22 mouse cellular contexts compared by ENCODE assay signal in genomic region chr5:53202748-53203147, GRCm38 (mm10). TPM values are rescaled to one million over a fixed set of nuclear protein-coding genes. Genes with fewer than 3 reads are reported as not detected.
A peak's percentile ranks its signal among the peaks of the same experiment; 100 is the strongest.
DNase-seq lines count a peak whose midpoint lies in the region; ATAC-seq and TF ChIP-seq lines count a peak whose summit lies in the region.
"Had no signal": no experiment of that assay in that cellular context is flagged by ENCODE, and none has a peak within 500 bp of the region (broad histone marks: within the 10 kb centered on the region; RNA-seq: fewer than 3 reads in every experiment).

No protein-coding gene starts in this region.

- 25% methylated on average over 8 of the region's 8 CpGs for WGBS in cerebellum, adult 2 months
- WGBS in kidney, adult 2 months = 63% methylated on average over 8 of the region's 8 CpGs
- 63% methylated on average over 8 of the region's 8 CpGs for WGBS in stomach, postnatal 0 days
- WGBS in midbrain, postnatal 0 days = 87% methylated on average over 8 of the region's 8 CpGs

- TF ChIP-seq CTCF in cerebellum, adult 2 months (IDR thresholded peaks at IDR 0.05; ENCODE audit: borderline replicate concordance, insufficient read depth, low read depth, low read length) = no peak
- TF ChIP-seq CTCF in kidney, adult 2 months (conservative IDR thresholded peaks at IDR 0.05; ENCODE audit: insufficient read depth, insufficient read length, low read depth, low read length) = no peak
- TF ChIP-seq CTCF in stomach, postnatal 0 days (IDR thresholded peaks at IDR 0.05; ENCODE audit: low read depth) = no peak
- no peak for TF ChIP-seq CTCF in midbrain, postnatal 0 days (IDR thresholded peaks at IDR 0.05)

- H3K4me2 ChIP-seq in stomach, postnatal 0 days (replicated peaks; ENCODE audit: low read depth) = no peak overlapping the region
- H3K4me2 ChIP-seq in midbrain, postnatal 0 days (ENCODE audit: low read depth, low read length, poor library complexity, severe bottlenecking) = no peak overlapping the region
- H3K4me2 ChIP-seq: forebrain, embryonic 13.5 days; heart, embryonic 11.5 days; heart, embryonic 15.5 days; hindbrain, embryonic 14.5 days; intestine, embryonic 15.5 days had no signal

- H3K4me1 ChIP-seq in cerebellum, adult 2 months (ENCODE audit: control insufficient read depth, insufficient read depth, low read length) = peaks cover 53% of the 10 kb centered on the region
- H3K4me1 ChIP-seq in kidney, adult 2 months (ENCODE audit: control insufficient read depth, insufficient read depth, low read length) = peaks cover 4% of the 10 kb centered on the region; the same call in 1 of the 2 replicates
- no peaks in the 10 kb centered on the region for H3K4me1 ChIP-seq in stomach, postnatal 0 days (replicated peaks; ENCODE audit: control insufficient read depth, insufficient read depth)
- no peaks in the 10 kb centered on the region for H3K4me1 ChIP-seq in midbrain, postnatal 0 days (ENCODE audit: insufficient read depth, low read length)
- H3K4me1 ChIP-seq: heart, embryonic 15.5 days; hindbrain, embryonic 10.5 days; intestine, embryonic 15.5 days had no signal

- H3K9me3 ChIP-seq in stomach, postnatal 0 days (ENCODE audit: control insufficient read depth, low read length) = no peaks in the 10 kb centered on the region
- H3K9me3 ChIP-seq in midbrain, postnatal 0 days (ENCODE audit: low read length) = no peaks in the 10 kb centered on the region
- H3K9me3 ChIP-seq: embryonic facial prominence, embryonic 10.5 days; forebrain, embryonic 13.5 days; heart, embryonic 15.5 days; hindbrain, embryonic 10.5 days; intestine, embryonic 15.5 days had no signal

- peak overlapping the region; percentile 16 for H3K4me3 ChIP-seq in cerebellum, adult 2 months (replicated peaks; ENCODE audit: insufficient read depth, low read depth, low read length)
- H3K4me3 ChIP-seq in kidney, adult 2 months (ENCODE audit: insufficient read depth, low read depth, low read length) = no peak overlapping the region
- H3K4me3 ChIP-seq in stomach, postnatal 0 days (ENCODE audit: low read depth, low read length) = no peak overlapping the region
- no peak overlapping the region for H3K4me3 ChIP-seq in midbrain, postnatal 0 days (ENCODE audit: low read depth, low read length)
- H3K4me3 ChIP-seq: embryonic facial prominence, embryonic 10.5 days; forebrain, embryonic 13.5 days; heart, adult 2 months; heart, embryonic 15.5 days; hindbrain, embryonic 10.5 days; intestine, embryonic 15.5 days had no signal

- H3K27ac ChIP-seq in cerebellum, adult 2 months (ENCODE audit: insufficient read depth, low read length) = peak overlapping the region; percentile 43
- no peak overlapping the region for H3K27ac ChIP-seq in kidney, adult 2 months (ENCODE audit: insufficient read depth, low read depth, low read length)
- H3K27ac ChIP-seq in stomach, postnatal 0 days (replicated peaks) = no peak overlapping the region
- H3K27ac ChIP-seq in midbrain, postnatal 0 days (ENCODE audit: low read depth, low read length) = no peak overlapping the region
- H3K27ac ChIP-seq: embryonic facial prominence, embryonic 10.5 days; forebrain, embryonic 13.5 days; heart, adult 2 months; heart, embryonic 15.5 days; hindbrain, embryonic 10.5 days; hindbrain, embryonic 14.5 days; intestine, embryonic 15.5 days had no signal

- TF ChIP-seq EP300 in stomach, postnatal 0 days (optimal IDR thresholded peaks at IDR 0.05) = no peak

- H3K36me3 ChIP-seq in kidney, adult 2 months (ENCODE audit: control insufficient read depth, insufficient read depth, low read length) = no peaks in the 10 kb centered on the region
- H3K36me3 ChIP-seq in stomach, postnatal 0 days (ENCODE audit: control insufficient read depth, insufficient read depth, low read length) = no peaks in the 10 kb centered on the region
- no peaks in the 10 kb centered on the region for H3K36me3 ChIP-seq in midbrain, postnatal 0 days (ENCODE audit: insufficient read depth, low read length)
- H3K36me3 ChIP-seq: embryonic facial prominence, embryonic 10.5 days; G1E; heart, embryonic 15.5 days; hindbrain, embryonic 10.5 days; intestine, embryonic 15.5 days had no signal

- no peak for TF ChIP-seq POLR2A in cerebellum, adult 2 months (IDR thresholded peaks at IDR 0.05; ENCODE audit: borderline replicate concordance, insufficient read depth, low read length)
- no peak for TF ChIP-seq POLR2A in kidney, adult 2 months (IDR thresholded peaks at IDR 0.05; ENCODE audit: low read depth, low read length)

- DNase-seq in cerebellum, adult 2 months = peak; percentile 33 to 47
- no peak for DNase-seq in cerebellum, adult 8-10 months
- DNase-seq in kidney, adult 2 months = peak; percentile 38
- no peak for DNase-seq in kidney, postnatal 4 days
- DNase-seq in gastrocnemius, postnatal 25 days = peak; percentile 72
- no peak for DNase-seq in stomach, postnatal 0 days (ENCODE audit: low spot score)
- DNase-seq in midbrain, postnatal 0 days (ENCODE audit: low spot score) = no peak
- DNase-seq: adrenal gland, postnatal 14 days; B cell, adult 2 months; cerebellum, postnatal 36 days; forebrain, postnatal 0 days; heart, adult 2 months; heart, postnatal 14 days had no signal

- no peaks in the 10 kb centered on the region for H3K27me3 ChIP-seq in cerebellum, adult 2 months (ENCODE audit: control insufficient read depth, insufficient read depth, low read length)
- no peaks in the 10 kb centered on the region for H3K27me3 ChIP-seq in kidney, adult 2 months (replicated peaks; ENCODE audit: control insufficient read depth, insufficient read depth, low read length)
- H3K27me3 ChIP-seq in stomach, postnatal 0 days (ENCODE audit: control insufficient read depth, insufficient read depth, low read length) = 0 out of 2 replicates have a peak, but pooled peaks cover 1% of the 10 kb centered on the region
- no peaks in the 10 kb centered on the region for H3K27me3 ChIP-seq in midbrain, postnatal 0 days (ENCODE audit: insufficient read depth, low read length)
- H3K27me3 ChIP-seq: forebrain, embryonic 13.5 days; heart, embryonic 15.5 days; intestine, embryonic 15.5 days had no signal

- ATAC-seq in stomach, postnatal 0 days (ENCODE audit: low FRiP score, low TSS enrichment) = no peak
- ATAC-seq in midbrain, postnatal 0 days (ENCODE audit: low FRiP score) = no peak
- ATAC-seq: CD4-positive, CD25-positive, alpha-beta regulatory T cell, adult 4 months; forebrain, embryonic 13.5 days; forebrain, postnatal 0 days; intestine, embryonic 15.5 days had no signal

- no peak overlapping the region for H3K9ac ChIP-seq in stomach, postnatal 0 days (ENCODE audit: low read length)
- H3K9ac ChIP-seq in midbrain, postnatal 0 days (replicated peaks; ENCODE audit: low read length, poor library complexity, severe bottlenecking) = no peak overlapping the region
- H3K9ac ChIP-seq: forebrain, embryonic 13.5 days; forebrain, postnatal 0 days; heart, embryonic 15.5 days; hindbrain, embryonic 14.5 days; intestine, embryonic 15.5 days had no signal

RNA-seq across cellular contexts. Expression of gene Sel1l3, which starts 11.0 kb away (rescaled TPM):
- polyA plus RNA-seq in cerebellum, adult 2 months (2012; rRNA removed) = 70.8 and 85.1 TPM in 2 replicates
- polyA plus RNA-seq in kidney, adult 2 months (2012; rRNA removed) = 28.6 and 31.5 TPM in 2 replicates
- total RNA-seq in gastrocnemius, postnatal 25 days (2021) = 10 to 100 TPM; 71.7 to 90.2 TPM
- 10.0 and 11.3 TPM in 2 replicates for polyA plus RNA-seq in stomach, postnatal 0 days (2015; fragmentation: Nextera tagmentation; extraction: Ambion mirVana)
- total RNA-seq in midbrain, postnatal 0 days (2014; rRNA removed) = 19.0 and 22.2 TPM in 2 replicates
- polyA plus RNA-seq in midbrain, postnatal 0 days (2015; fragmentation: Nextera tagmentation; extraction: Ambion mirVana) = 4.7 TPM in 2 replicates
- polyA plus RNA-seq: G1E had no signal

Comparison
In these comparisons a context has a peak if more than half of its experiments do, and no peak if none do; other contexts are left out.
1. DNase-seq: peak in cerebellum, adult 2 months (2 of 2), kidney, adult 2 months (single experiment) and gastrocnemius, postnatal 25 days (single experiment); none in cerebellum, adult 8-10 months (single experiment), kidney, postnatal 4 days (0 of 2), stomach, postnatal 0 days (single experiment) and midbrain, postnatal 0 days (single experiment).